Mouse (Mus musculus) heart, embryonic 15.5 days (tissue): ENCODE results near the gene Mtmr3. TPM values are rescaled to one million over a fixed set of nuclear protein-coding genes. Genes with fewer than 3 reads are reported as not detected.

Source experiments
- ATAC-seq: fragments of 200-750 bp; cut with Nextera tagmentation; replicated peaks from 2 replicates; pipeline ENCODE4 v1.8.0; 2017; ENCODE audit warnings: low read depth, moderate TSS enrichment; ENCODE audit not compliant: insufficient number of reproducible peaks, insufficient read depth, low FRiP score
- H3K27ac ChIP-seq: fragments of 300-500 bp; sonication (generic); 2 replicates; pipeline ENCODE4 v1.5.1; 2015; ENCODE audit warnings: mild to moderate bottlenecking, inconsistent platforms
- H3K27me3 ChIP-seq: fragments of 300-500 bp; sonication (generic); 2 replicates; pipeline ENCODE4 v1.6.1; 2015; ENCODE audit warnings: inconsistent platforms
- H3K36me3 ChIP-seq: fragments of 300-500 bp; sonication (generic); 2 replicates; pipeline ENCODE4 v1.6.1; 2015; ENCODE audit warnings: mild to moderate bottlenecking, inconsistent platforms
- H3K4me1 ChIP-seq: fragments of 300-500 bp; sonication (generic); replicated peaks from 2 replicates; pipeline ENCODE4 v1.6.1; 2015; ENCODE audit warnings: inconsistent platforms
- H3K4me2 ChIP-seq: fragments of 300-500 bp; sonication (generic); 2 replicates; pipeline ENCODE4 v1.6.1; 2015; ENCODE audit warnings: inconsistent platforms, mild to moderate bottlenecking, moderate library complexity
- H3K4me3 ChIP-seq: fragments of 300-500 bp; sonication (generic); 2 replicates; pipeline ENCODE4 v1.5.1; 2015; ENCODE audit warnings: mild to moderate bottlenecking, inconsistent platforms
- H3K9ac ChIP-seq: fragments of 300-500 bp; sonication (generic); 2 replicates; pipeline ENCODE4 v1.6.1; 2015; ENCODE audit warnings: mild to moderate bottlenecking, inconsistent platforms
- H3K9me3 ChIP-seq: fragments of 300-500 bp; sonication (generic); replicated peaks from 2 replicates; pipeline ENCODE4 v1.6.1; 2016; ENCODE audit warnings: inconsistent platforms
- WGBS: fragments of 180-500 bp; shearing (Covaris S2); methylation state at CpG from one replicate; pipeline ENCODE4 v1.1.7; 2015; ENCODE audit warnings: mixed read lengths; 5-methylcytosine and 5-hydroxymethylcytosine counted together
- polyA plus RNA-seq: library from polyadenylated mRNA; unstranded; fragments of >200 nt; fragmentation: Nextera tagmentation; extraction: Ambion mirVana; gene quantifications from 2 replicates; pipeline ENCODE4 v1.2.1, GENCODE M21; 2015

The Mtmr3 gene
- polyA plus RNA-seq, 1 experiment from 2014 or later: 18.9 TPM

- H3K9me3 ChIP-seq: no peaks in the 10 kb centered on the region
- no peak overlapping the region for H3K9ac ChIP-seq
- peaks cover 13% of the 10 kb centered on the region for H3K4me1 ChIP-seq
- no peaks in the 10 kb centered on the region for H3K36me3 ChIP-seq
- H3K27me3 ChIP-seq: no peaks in the 10 kb centered on the region
- no peak overlapping the region for H3K4me2 ChIP-seq
- H3K4me3 ChIP-seq: no peak overlapping the region
- 58% methylated on average over 5 of the region's 5 CpGs for WGBS
- ATAC-seq: no peak
- no peak overlapping the region for H3K27ac ChIP-seq
Observed at GRCm38 (mm10) chr11:4622997-4623396, 28.3 kb upstream of the Mtmr3 start.

GRCm38 (mm10) chr11:4622442-4622986, 27.9 kb upstream of the Mtmr3 start:
- H3K27ac ChIP-seq: no peak overlapping the region
- no peak overlapping the region for H3K4me2 ChIP-seq
- H3K4me1 ChIP-seq: peaks cover 13% of the 10 kb centered on the region
- WGBS: 73% methylated on average over 7 of the region's 7 CpGs
- H3K27me3 ChIP-seq: no peaks in the 10 kb centered on the region
- no peaks in the 10 kb centered on the region for H3K36me3 ChIP-seq
- no peak overlapping the region for H3K9ac ChIP-seq
- ATAC-seq: no peak
- H3K4me3 ChIP-seq: no peak overlapping the region
- no peaks in the 10 kb centered on the region for H3K9me3 ChIP-seq

GRCm38 (mm10) chr11:4621866-4622265, 27.2 kb upstream of the Mtmr3 start:
- Histone ChIP-seq H3K4me3 (no peak overlapping the region), H3K4me2 (no peak overlapping the region), H3K36me3 (no peaks in the 10 kb centered on the region), H3K4me1 (peaks cover 13% of the 10 kb centered on the region), H3K9ac (no peak overlapping the region), H3K9me3 (no peaks in the 10 kb centered on the region), H3K27ac (no peak overlapping the region), H3K27me3 (no peaks in the 10 kb centered on the region)
- ATAC-seq: no peak
- WGBS: 73% methylated on average over 4 of the region's 4 CpGs

- no peaks in the 10 kb centered on the region for H3K27me3 ChIP-seq
- H3K4me1 ChIP-seq: peaks cover 13% of the 10 kb centered on the region
- H3K4me3 ChIP-seq: peak overlapping the region; percentile 19
- H3K27ac ChIP-seq: peak overlapping the region; percentile 53
- no peaks in the 10 kb centered on the region for H3K9me3 ChIP-seq
- WGBS: 26% methylated on average over 13 of the region's 13 CpGs
- H3K4me2 ChIP-seq: peak overlapping the region; percentile 57
- H3K9ac ChIP-seq: peak overlapping the region; percentile 21; the same call in 1 of the 2 replicates
- ATAC-seq: no peak
- no peaks in the 10 kb centered on the region for H3K36me3 ChIP-seq
Observed at GRCm38 (mm10) chr11:4620501-4621108, 25.9 kb upstream of the Mtmr3 start.

GRCm38 (mm10) chr11:4620017-4620485, 25.4 kb upstream of the Mtmr3 start, which contains the start of gene Gm11032:
Gene Gm11032, plus strand, starts transcription at chr11:4620067.
- Histone ChIP-seq H3K27me3 (no peaks in the 10 kb centered on the region), H3K9me3 (no peaks in the 10 kb centered on the region), H3K9ac (peak within 1 kb of the TSS; percentile 21; the same call in 1 of the 2 replicates), H3K4me3 (peak within 1 kb of the TSS; percentile 19), H3K27ac (peak within 1 kb of the TSS; percentile 53), H3K4me2 (peak within 1 kb of the TSS; percentile 57), H3K36me3 (no peaks in the 10 kb centered on the region), H3K4me1 (peaks cover 13% of the 10 kb centered on the region)
- 30% methylated on average over 16 of the region's 16 CpGs for WGBS
- ATAC-seq: no peak

GRCm38 (mm10) chr11:4611904-4612303, 17.2 kb upstream of the Mtmr3 start:
- H3K4me3 ChIP-seq: no peak overlapping the region
- peak overlapping the region; percentile 86 for H3K27ac ChIP-seq
- H3K27me3 ChIP-seq: no peaks in the 10 kb centered on the region
- 0 out of 2 replicates have a peak overlapping the region, but pooled peaks have one; percentile 10 for H3K9ac ChIP-seq
- no peak for ATAC-seq
- H3K4me1 ChIP-seq: peaks cover 17% of the 10 kb centered on the region
- H3K36me3 ChIP-seq: no peaks in the 10 kb centered on the region
- H3K9me3 ChIP-seq: no peaks in the 10 kb centered on the region
- WGBS: 52% methylated on average over 2 of the region's 2 CpGs
- H3K4me2 ChIP-seq: peak overlapping the region; percentile 29

GRCm38 (mm10) chr11:4606541-4606940, 11.9 kb upstream of the Mtmr3 start:
- no peak overlapping the region for H3K4me2 ChIP-seq
- ATAC-seq: peak; percentile 65
- H3K4me3 ChIP-seq: no peak overlapping the region
- no peaks in the 10 kb centered on the region for H3K9me3 ChIP-seq
- no peaks in the 10 kb centered on the region for H3K27me3 ChIP-seq
- H3K9ac ChIP-seq: no peak overlapping the region
- 50% methylated on average over 1 of the region's 1 CpGs for WGBS
- no peaks in the 10 kb centered on the region for H3K36me3 ChIP-seq
- peak overlapping the region; percentile 71 for H3K27ac ChIP-seq
- peaks cover 49% of the 10 kb centered on the region for H3K4me1 ChIP-seq

- Histone ChIP-seq H3K27ac (peak overlapping the region; percentile 71), H3K4me3 (no peak overlapping the region), H3K36me3 (no peaks in the 10 kb centered on the region), H3K27me3 (no peaks in the 10 kb centered on the region), H3K4me1 (peaks cover 44% of the 10 kb centered on the region), H3K4me2 (no peak overlapping the region), H3K9me3 (no peaks in the 10 kb centered on the region), H3K9ac (no peak overlapping the region)
- WGBS: 61% methylated on average over 7 of the region's 7 CpGs
- peak; percentile 36 for ATAC-seq
Observed at GRCm38 (mm10) chr11:4605414-4605813, 10.8 kb upstream of the Mtmr3 start.

- peak overlapping the region; percentile 48; the same call in 1 of the 2 replicates for H3K27ac ChIP-seq
- no peaks in the 10 kb centered on the region for H3K9me3 ChIP-seq
- H3K4me2 ChIP-seq: no peak overlapping the region
- peaks cover 44% of the 10 kb centered on the region for H3K4me1 ChIP-seq
- H3K4me3 ChIP-seq: no peak overlapping the region
- 37% methylated on average over 6 of the region's 6 CpGs for WGBS
- H3K36me3 ChIP-seq: no peaks in the 10 kb centered on the region
- H3K27me3 ChIP-seq: no peaks in the 10 kb centered on the region
- no peak for ATAC-seq
- H3K9ac ChIP-seq: no peak overlapping the region
Observed at GRCm38 (mm10) chr11:4604441-4604840, 9.8 kb upstream of the Mtmr3 start.

- 32% methylated on average over 12 of the region's 12 CpGs for WGBS
Observed at GRCm38 (mm10) chr11:4602691-4603441, 8.2 kb upstream of the Mtmr3 start.

GRCm38 (mm10) chr11:4601890-4602289, 7.2 kb upstream of the Mtmr3 start:
- Histone ChIP-seq H3K9ac (no peak overlapping the region), H3K4me2 (no peak overlapping the region), H3K27ac (no peak overlapping the region), H3K36me3 (no peaks in the 10 kb centered on the region), H3K4me3 (no peak overlapping the region), H3K4me1 (peaks cover 42% of the 10 kb centered on the region), H3K9me3 (no peaks in the 10 kb centered on the region), H3K27me3 (no peaks in the 10 kb centered on the region)
- ATAC-seq: no peak
- WGBS: 89% methylated on average over 5 of the region's 5 CpGs

More at GRCm38 (mm10) chr11:4602691-4603441, 8.2 kb upstream of the Mtmr3 start:
- H3K9ac ChIP-seq: peak overlapping the region; percentile 9; the same call in 1 of the 2 replicates
- no peaks in the 10 kb centered on the region for H3K36me3 ChIP-seq
- no peaks in the 10 kb centered on the region for H3K27me3 ChIP-seq
- H3K4me1 ChIP-seq: peaks cover 44% of the 10 kb centered on the region
- H3K4me3 ChIP-seq: no peak overlapping the region
- no peaks in the 10 kb centered on the region for H3K9me3 ChIP-seq
- peak; percentile 33; the same call in 1 of the 2 replicates for ATAC-seq
- H3K27ac ChIP-seq: peak overlapping the region; percentile 70
- H3K4me2 ChIP-seq: peak overlapping the region; percentile 44
